Mouse (Mus musculus): Measurements from ENCODE around the gene Rhbdd1.

The Rhbdd1 gene

DNA sequence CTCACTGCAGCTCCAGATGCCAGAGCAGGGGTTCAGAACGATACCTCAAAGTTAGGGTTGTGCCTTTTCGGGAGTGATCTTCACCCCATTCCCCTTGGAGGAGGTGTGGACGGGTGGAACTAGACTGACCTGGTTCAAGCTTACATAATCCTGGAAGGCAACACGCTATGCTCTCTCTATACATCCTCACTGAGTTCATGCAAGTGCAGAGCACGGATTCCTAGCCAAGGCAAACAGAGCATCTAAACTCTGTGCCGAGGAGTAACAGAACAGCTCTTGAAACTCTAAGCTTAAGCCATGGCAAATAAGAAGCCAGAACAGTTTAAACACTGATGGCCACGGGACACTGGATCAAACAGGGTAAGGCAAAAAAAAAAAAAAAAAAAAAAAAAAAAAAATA lies 166.1 kb downstream of the Rhbdd1 start:
- no peak for DNase-seq (ENCODE audit: low spot score in 2 of 2)

GRCm38 (mm10) chr1:82486371-82486770 lies 170.1 kb downstream of the Rhbdd1 start:
- DNase-seq (ENCODE audit: low spot score in 2 of 2) = no peak

DNA sequence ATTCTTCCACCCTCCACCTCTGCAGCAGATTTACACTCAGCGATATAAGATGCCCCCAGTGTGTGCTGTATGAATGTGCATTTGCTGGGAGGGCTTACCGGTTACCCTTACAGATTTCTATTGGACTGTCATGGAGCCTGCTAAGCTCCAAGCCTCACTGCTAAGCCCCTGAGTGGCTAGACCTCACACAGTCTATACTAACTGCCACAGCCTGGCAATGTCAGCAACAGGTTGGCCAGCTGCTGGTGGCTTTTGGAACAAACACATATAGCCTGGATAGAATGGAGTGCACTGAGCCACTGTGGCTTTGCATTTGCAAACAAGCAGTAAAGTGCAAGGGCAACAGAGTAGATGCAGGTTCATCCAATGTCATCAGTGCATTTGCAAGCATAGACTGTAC lies 175.7 kb downstream of the Rhbdd1 start:
- DNase-seq (ENCODE audit: low spot score in 2 of 2) = no peak
